Mouse (Mus musculus) myocyte (in vitro differentiated cells): ENCODE measurements around the gene Zfhx3. TPM values are rescaled to one million over a fixed set of nuclear protein-coding genes. Genes with fewer than 3 reads are reported as not detected.

Experiments
- H3K27me3 ChIP-seq: one replicate; pipeline ENCODE4 v1.6.1; 2011; ENCODE audit not compliant: control insufficient read depth, insufficient read depth, insufficient read length
- H3K36me3 ChIP-seq: one replicate; pipeline ENCODE4 v1.6.1; 2011; ENCODE audit not compliant: control insufficient read depth, insufficient read depth
- H3K4me2 ChIP-seq: one replicate; pipeline ENCODE4 v1.6.1; 2011; ENCODE audit warnings: low read depth, control low read depth
- H3K4me3 ChIP-seq: one replicate; pipeline ENCODE4 v1.5.1; 2011; ENCODE audit warnings: mild to moderate bottlenecking, control low read depth, moderate library complexity
- H3K79me2 ChIP-seq: one replicate; pipeline ENCODE4 v1.6.1; 2011; ENCODE audit not compliant: control insufficient read depth, insufficient read depth
- H3ac ChIP-seq: one replicate; pipeline ENCODE4 v1.6.1; 2011; ENCODE audit not compliant: control insufficient read depth, insufficient read length
- CEBPB ChIP-seq: IDR thresholded peaks from 2 replicates; pipeline ENCODE4 v1.6.1; 2011; ENCODE audit warnings: mild to moderate bottlenecking, moderate library complexity; ENCODE audit not compliant: poor library complexity, insufficient read depth, severe bottlenecking
- E2F4 ChIP-seq: IDR thresholded peaks from one replicate; pipeline ENCODE4 v1.6.1; 2011; ENCODE audit warnings: mild to moderate bottlenecking, control low read depth, moderate library complexity; ENCODE audit not compliant: insufficient read depth
- MAX ChIP-seq: IDR thresholded peaks from one replicate; pipeline ENCODE4 v1.6.1; 2011; ENCODE audit warnings: low read depth, mild to moderate bottlenecking, control low read depth
- MYOD1 ChIP-seq, 3 experiments: IDR thresholded peaks; one replicate each; pipeline ENCODE4 v1.6.1; 2011; ENCODE audit warnings: control low read depth in 2 of 3, low read depth in 2 of 3, mild to moderate bottlenecking in 2 of 3, moderate library complexity in 1 of 3; ENCODE audit not compliant: insufficient read length in 2 of 3, control insufficient read depth in 1 of 3
- MYOG ChIP-seq, 3 experiments: IDR thresholded peaks; one replicate each; pipeline ENCODE4 v1.6.1; 2011; ENCODE audit warnings: control low read depth in 2 of 3, low read depth in 2 of 3, mild to moderate bottlenecking in 2 of 3; ENCODE audit not compliant: insufficient read length in 2 of 3, control insufficient read depth in 1 of 3, insufficient read depth in 1 of 3
- POLR2A ChIP-seq: IDR thresholded peaks from one replicate; pipeline ENCODE4 v1.6.1; 2011; ENCODE audit warnings: low read depth, mild to moderate bottlenecking, control low read depth, moderate library complexity; ENCODE audit not compliant: insufficient read length
- POLR2AphosphoS2 ChIP-seq: IDR thresholded peaks from one replicate; pipeline ENCODE4 v1.6.1; 2011; ENCODE audit warnings: low read depth, control low read depth; ENCODE audit not compliant: insufficient read length
- REST ChIP-seq: IDR thresholded peaks from one replicate; pipeline ENCODE4 v1.6.1; 2011; ENCODE audit warnings: mild to moderate bottlenecking, control low read depth, moderate library complexity; ENCODE audit not compliant: insufficient read depth, insufficient read length
- SRF ChIP-seq: IDR thresholded peaks from one replicate; pipeline ENCODE4 v1.6.1; 2011; ENCODE audit warnings: low read depth; ENCODE audit not compliant: control insufficient read depth, insufficient read length
- TCF12 ChIP-seq: IDR thresholded peaks from one replicate; pipeline ENCODE4 v1.6.1; 2011; ENCODE audit warnings: mild to moderate bottlenecking, control low read depth; ENCODE audit not compliant: poor library complexity, insufficient read depth, severe bottlenecking
- TCF3 ChIP-seq: IDR thresholded peaks from one replicate; pipeline ENCODE4 v1.6.1; 2011; ENCODE audit warnings: low read depth, control low read depth; ENCODE audit not compliant: insufficient read length
- USF1 ChIP-seq: IDR thresholded peaks from one replicate; pipeline ENCODE4 v1.6.1; 2011; ENCODE audit warnings: low read depth, mild to moderate bottlenecking, control low read depth, moderate library complexity
- polyA plus RNA-seq: library from polyadenylated mRNA; unstranded; fragments of >200 nt; fragmentation: generic; extraction: Trizol; gene quantifications from one replicate; pipeline ENCODE4 v1.2.1, GENCODE M21; 2012; ENCODE audit warnings: missing spikeins

Zfhx3 gene
- polyA plus RNA-seq, 1 experiment: 3.0 TPM

GRCm38 (mm10) chr8:108711490-108711793, 769.0 kb downstream of the Zfhx3 start:
- TF ChIP-seq CEBPB: no peak
- TF ChIP-seq USF1: no peak
- no peak for TF ChIP-seq MYOG (IDR thresholded peaks at IDR 0.05; ENCODE audit: control insufficient read depth in 1 of 3, insufficient read depth in 1 of 3, insufficient read length in 2 of 3, low read depth in 2 of 3)
- TF ChIP-seq TCF12: no peak
- TF ChIP-seq SRF: no peak
- no peak for TF ChIP-seq MAX
- no peak for TF ChIP-seq E2F4
- TF ChIP-seq TCF3: no peak
- no peak for TF ChIP-seq MYOD1 (IDR thresholded peaks at IDR 0.05; ENCODE audit: control insufficient read depth in 1 of 3, insufficient read length in 2 of 3, low read depth in 2 of 3)
- TF ChIP-seq POLR2AphosphoS2: no peak
- no peak for TF ChIP-seq REST
- no peak for TF ChIP-seq POLR2A
- Histone ChIP-seq H3K4me3 (peak overlapping the region; percentile 5), H3K4me2 (peak overlapping the region; percentile 91), H3ac (no peak overlapping the region), H3K36me3 (no peaks in the 10 kb centered on the region), H3K79me2 (peaks cover 78% of the 10 kb centered on the region), H3K27me3 (no peaks in the 10 kb centered on the region)

DNA sequence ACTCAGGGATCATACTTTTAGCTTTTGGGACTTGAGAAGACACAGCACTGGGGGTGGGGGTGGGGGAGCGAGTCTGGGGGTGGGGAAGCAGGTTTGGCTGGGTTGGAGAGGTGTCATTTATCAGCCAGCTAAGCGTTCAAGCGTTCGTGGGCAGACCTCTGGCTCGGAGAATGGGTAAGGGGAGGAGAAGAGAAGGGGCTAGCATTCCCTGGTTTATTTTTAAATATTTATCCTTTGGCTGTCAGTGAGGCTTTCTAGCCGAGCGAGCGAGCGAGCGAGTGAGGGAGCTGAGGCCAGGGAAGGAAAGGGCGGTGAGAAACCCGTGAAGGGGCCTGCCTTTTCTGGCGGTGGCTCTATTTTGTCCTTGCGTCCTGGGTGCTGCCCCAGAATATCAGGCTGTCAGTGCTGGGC, 769.6 kb downstream of the Zfhx3 start:
- no peaks in the 10 kb centered on the region for H3K27me3 ChIP-seq
- peaks cover 82% of the 10 kb centered on the region for H3K79me2 ChIP-seq
- H3ac ChIP-seq: no peak overlapping the region
- peak overlapping the region; percentile 5 for H3K4me3 ChIP-seq
- H3K36me3 ChIP-seq: no peaks in the 10 kb centered on the region
- H3K4me2 ChIP-seq: peak overlapping the region; percentile 91
- TF ChIP-seq SRF (no peak), MYOD1 (IDR thresholded peaks at IDR 0.05; ENCODE audit: control insufficient read depth in 1 of 3, insufficient read length in 2 of 3, low read depth in 2 of 3) (peak in 1 of 3 experiments; percentile 3)

DNA sequence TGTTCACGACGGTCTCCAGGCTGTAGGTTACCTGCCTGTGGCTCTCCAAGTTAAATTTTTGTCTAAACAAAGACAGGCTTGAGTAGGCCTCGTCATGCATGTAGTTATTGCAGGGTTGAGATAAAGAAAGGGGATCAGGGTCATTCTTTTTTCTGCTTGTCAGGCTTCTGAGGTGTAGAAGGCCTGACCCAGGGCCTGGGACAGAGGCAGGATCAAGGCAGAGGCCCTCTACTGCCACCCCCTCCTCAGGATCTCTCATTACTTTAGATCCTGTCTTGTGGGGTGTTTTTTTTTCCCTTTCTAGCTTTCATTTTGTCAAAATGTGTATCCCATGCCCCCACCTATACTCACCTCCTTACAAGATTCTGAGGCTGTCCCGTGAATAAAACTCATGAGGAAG, 770.2 kb downstream of the Zfhx3 start:
- Histone ChIP-seq H3K4me2 (peak overlapping the region; percentile 91), H3K27me3 (no peaks in the 10 kb centered on the region), H3K79me2 (peaks cover 82% of the 10 kb centered on the region), H3K36me3 (no peaks in the 10 kb centered on the region), H3ac (no peak overlapping the region), H3K4me3 (peak overlapping the region; percentile 5)
- TF ChIP-seq TCF12 (no peak), E2F4 (no peak), MAX (no peak), MYOD1 (IDR thresholded peaks at IDR 0.05; ENCODE audit: control insufficient read depth in 1 of 3, insufficient read length in 2 of 3, low read depth in 2 of 3) (no peak), CEBPB (no peak), POLR2AphosphoS2 (no peak), POLR2A (no peak), USF1 (no peak)

GRCm38 (mm10) chr8:108713346-108714142, 771.1 kb downstream of the Zfhx3 start:
- no peaks in the 10 kb centered on the region for H3K36me3 ChIP-seq
- H3K4me2 ChIP-seq: peak overlapping the region; percentile 91
- peak overlapping the region; percentile 55 for H3K4me3 ChIP-seq
- peaks cover 86% of the 10 kb centered on the region for H3K79me2 ChIP-seq
- TF ChIP-seq TCF12 (no peak), E2F4 (no peak), POLR2A (no peak), POLR2AphosphoS2 (no peak), MYOG (IDR thresholded peaks at IDR 0.05; ENCODE audit: control insufficient read depth in 1 of 3, insufficient read depth in 1 of 3, insufficient read length in 2 of 3, low read depth in 2 of 3) (no peak), TCF3 (no peak), MYOD1 (IDR thresholded peaks at IDR 0.05; ENCODE audit: control insufficient read depth in 1 of 3, insufficient read length in 2 of 3, low read depth in 2 of 3) (no peak), MAX (no peak), REST (no peak), USF1 (no peak), CEBPB (no peak), SRF (no peak)
- H3ac ChIP-seq: peak overlapping the region; percentile 86
- H3K27me3 ChIP-seq: no peaks in the 10 kb centered on the region

DNA sequence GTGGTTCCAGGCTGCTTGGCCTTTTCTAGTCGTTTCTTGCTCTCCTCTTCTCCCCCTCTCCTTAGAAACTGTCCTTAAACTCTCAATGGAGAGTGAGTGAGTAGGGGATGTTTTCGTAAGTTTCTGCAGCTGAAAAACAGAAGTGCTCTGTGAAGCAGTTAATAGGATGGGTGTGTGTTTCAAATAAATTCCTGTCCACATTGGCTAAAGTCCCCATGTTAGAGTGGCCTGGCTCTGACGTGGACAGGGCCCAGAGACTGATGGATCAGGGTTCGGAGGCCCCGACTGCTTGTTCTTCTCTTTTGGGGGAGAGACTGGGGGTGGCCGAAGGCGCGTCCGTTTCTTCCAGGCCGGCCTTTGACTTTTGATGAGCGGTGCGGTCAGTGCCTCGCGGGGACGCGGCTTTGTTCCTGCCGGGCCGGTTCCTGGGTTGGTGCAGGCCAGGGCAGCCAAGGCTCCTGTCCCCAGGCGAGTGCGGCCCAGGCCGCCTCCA, 771.7 kb downstream of the Zfhx3 start:
- Histone ChIP-seq H3K36me3 (no peaks in the 10 kb centered on the region), H3K4me2 (peak overlapping the region; percentile 91)
- TF ChIP-seq CEBPB: no peak
- TF ChIP-seq MAX: no peak
- TF ChIP-seq MYOD1 (IDR thresholded peaks at IDR 0.05; ENCODE audit: control insufficient read depth in 1 of 3, insufficient read length in 2 of 3, low read depth in 2 of 3): no peak
- TF ChIP-seq REST: no peak
- TF ChIP-seq E2F4: no peak
- TF ChIP-seq POLR2A: no peak
- no peak for TF ChIP-seq TCF12
- no peak for TF ChIP-seq TCF3
- TF ChIP-seq USF1: no peak
- TF ChIP-seq POLR2AphosphoS2: no peak
- TF ChIP-seq MYOG (IDR thresholded peaks at IDR 0.05; ENCODE audit: control insufficient read depth in 1 of 3, insufficient read depth in 1 of 3, insufficient read length in 2 of 3, low read depth in 2 of 3): no peak
- TF ChIP-seq SRF: no peak

More for the DNA sequence above, 771.7 kb downstream of the Zfhx3 start:
- peaks cover 86% of the 10 kb centered on the region for H3K79me2 ChIP-seq
- H3K4me3 ChIP-seq: peak overlapping the region; percentile 55
- peak overlapping the region; percentile 86 for H3ac ChIP-seq
- no peaks in the 10 kb centered on the region for H3K27me3 ChIP-seq
